Mouse (Mus musculus): ENCODE data around the gene Gm11168.
A peak's percentile ranks its signal among the peaks of the same experiment; 100 is the strongest.
"Not testable (repeated sequence)": the region's sequence is repeated elsewhere in the genome, so short reads cannot be mapped to it uniquely, and the experiment has no call there.

- not testable (repeated sequence) for TF ChIP-seq POLR2A (IDR thresholded peaks at IDR 0.05; ENCODE audit: low read depth, low read length)
- TF ChIP-seq CTCF (IDR thresholded peaks at IDR 0.05; ENCODE audit: borderline replicate concordance, insufficient read depth, low read length) = peak; percentile 47
These were observed at the start of gene Gm11168 for GRCm38 (mm10) chr9:3002794-3003396.
